Mouse (Mus musculus) urinary bladder, adult 2 months (tissue): ENCODE measurements around the gene Rtkn. TPM values are rescaled to one million over a fixed set of nuclear protein-coding genes. Genes with fewer than 3 reads are reported as not detected.

Experiments used
- DNase-seq: peaks from one replicate; pipeline ENCODE4 v3.0.0; 2022; ENCODE audit warnings: low spot score
- polyA plus RNA-seq: library from polyadenylated mRNA; depleted of rRNA; stranded (reverse); fragments of >200 nt; gene quantifications from 2 replicates; pipeline ENCODE4 v1.2.3, GENCODE M21; 2012; rRNA removed

Gene Rtkn
- polyA plus RNA-seq, 1 experiment: 20.7 TPM

- no peak for DNase-seq
Measured at GRCm38 (mm10) chr6:83172240-83172920, 37.1 kb downstream of the Rtkn start.

GRCm38 (mm10) chr6:83175996-83176395, 40.7 kb downstream of the Rtkn start:
- DNase-seq: no peak

- no peak for DNase-seq
Measured at GRCm38 (mm10) chr6:83179390-83180117, 44.3 kb downstream of the Rtkn start.

- DNase-seq: no peak
Measured at GRCm38 (mm10) chr6:83180605-83181004, 45.3 kb downstream of the Rtkn start.

GRCm38 (mm10) chr6:83184858-83185435, 49.7 kb downstream of the Rtkn start:
- no peak for DNase-seq

- DNase-seq: no peak
Measured at GRCm38 (mm10) chr6:83185895-83186861, 50.9 kb downstream of the Rtkn start.

GRCm38 (mm10) chr6:83186946-83187345, 51.7 kb downstream of the Rtkn start:
- no peak for DNase-seq

- DNase-seq: no peak
Measured at GRCm38 (mm10) chr6:83193571-83193970, 58.3 kb downstream of the Rtkn start.

GRCm38 (mm10) chr6:83197345-83198004, 62.2 kb downstream of the Rtkn start:
- DNase-seq: no peak

Other genes starting within 250 kb of the Rtkn start
- gene Sema4f, start 195.7 kb upstream of the Rtkn start, polyA plus RNA-seq: 0.31 and 0.43 TPM in 2 replicates
- 0.30 and 0.62 TPM in 2 replicates for gene M1ap, start 188.6 kb upstream of the Rtkn start, polyA plus RNA-seq
- gene Dok1, start 102.0 kb upstream of the Rtkn start, polyA plus RNA-seq: 18.3 and 20.8 TPM in 2 replicates
- gene Loxl3, start 101.3 kb upstream of the Rtkn start, polyA plus RNA-seq: 20.2 and 20.7 TPM in 2 replicates
- 189 and 247 TPM in 2 replicates for gene Aup1, start 80.9 kb upstream of the Rtkn start, polyA plus RNA-seq
- 46.4 and 67.3 TPM in 2 replicates for gene Htra2, start 80.2 kb upstream of the Rtkn start, polyA plus RNA-seq
- 3.4 and 4.9 TPM in 2 replicates for gene Dqx1, start 77.6 kb upstream of the Rtkn start, polyA plus RNA-seq
- 0.15 and 0.29 TPM in 2 replicates for gene Tlx2, start 65.2 kb upstream of the Rtkn start, polyA plus RNA-seq
- gene Pcgf1, start 57.6 kb upstream of the Rtkn start, polyA plus RNA-seq: 28.5 and 35.8 TPM in 2 replicates
- gene Lbx2, start 49.1 kb upstream of the Rtkn start, polyA plus RNA-seq: 0.84 and 1.0 TPM in 2 replicates
- 3.1 and 4.5 TPM in 2 replicates for gene Ccdc142, start 33.9 kb upstream of the Rtkn start, polyA plus RNA-seq
- gene Gm42688, start 33.8 kb upstream of the Rtkn start, polyA plus RNA-seq: 5.0 and 6.1 TPM in 2 replicates
- 64.9 and 84.8 TPM in 2 replicates for gene Mrpl53, start 26.4 kb upstream of the Rtkn start, polyA plus RNA-seq
- gene Mogs, start 20.0 kb upstream of the Rtkn start, polyA plus RNA-seq: 29.7 and 40.3 TPM in 2 replicates
- 85.6 and 89.2 TPM in 2 replicates for gene Wbp1, start 13.9 kb upstream of the Rtkn start, polyA plus RNA-seq
- 25.2 and 25.5 TPM in 2 replicates for gene Ino80b, start 10.0 kb upstream of the Rtkn start, polyA plus RNA-seq
- 4.9 and 5.6 TPM in 2 replicates for gene Wdr54, start 20.9 kb downstream of the Rtkn start, polyA plus RNA-seq
- gene 1700003E16Rik, start 20.9 kb downstream of the Rtkn start, polyA plus RNA-seq: 1.2 and 1.5 TPM in 2 replicates
- 97.9 and 119 TPM in 2 replicates for gene Dctn1, start 30.5 kb downstream of the Rtkn start, polyA plus RNA-seq
- 0.06 TPM in 1 of 2 replicates, not detected in the other for gene Slc4a5, start 84.4 kb downstream of the Rtkn start, polyA plus RNA-seq
- 3.2 and 4.4 TPM in 2 replicates for gene Mthfd2, start 190.4 kb downstream of the Rtkn start, polyA plus RNA-seq
- 55.1 and 57.1 TPM in 2 replicates for gene Mob1a, start 190.6 kb downstream of the Rtkn start, polyA plus RNA-seq
- 57.9 and 67.0 TPM in 2 replicates for gene Bola3, start 213.7 kb downstream of the Rtkn start, polyA plus RNA-seq